Mouse (Mus musculus) colon, adult 2 months (tissue): ENCODE results near the gene Chgb. TPM values are rescaled to one million over a fixed set of nuclear protein-coding genes. Genes with fewer than 3 reads are reported as not detected.

ENCODE experiments used
- polyA plus RNA-seq: library from polyadenylated mRNA; depleted of rRNA; stranded (reverse); fragments of >200 nt; gene quantifications from 2 replicates; pipeline ENCODE4 v1.2.3, GENCODE M21; 2012; rRNA removed

The Chgb gene
- polyA plus RNA-seq, result 18.5 and 38.7 TPM in 2 replicates

GRCm38 (mm10) chr2:132780978-132781377, at the start of gene Chgb:
Gene Chgb, plus strand, starts transcription at chr2:132781278.

GRCm38 (mm10) chr2:132815608-132816314, 34.7 kb downstream of the Chgb start, which contains the start of the genes Trmt6 and Mcm8:
Gene Trmt6, minus strand, starts transcription at chr2:132816055.
Gene Mcm8, plus strand, starts transcription at chr2:132816141.

Other genes starting within 250 kb of the Chgb start
- gene Gpcpd1, start 193.5 kb upstream of the Chgb start, polyA plus RNA-seq, result 3.5 and 3.6 TPM in 2 replicates
- gene Shld1, start 94.3 kb upstream of the Chgb start, polyA plus RNA-seq, result 6.8 and 8.7 TPM in 2 replicates
- 1.7 and 2.3 TPM in 2 replicates for gene Trmt6, start 34.8 kb downstream of the Chgb start, polyA plus RNA-seq
- 0.71 and 0.84 TPM in 2 replicates for gene Mcm8, start 34.9 kb downstream of the Chgb start, polyA plus RNA-seq
- gene Crls1, start 65.4 kb downstream of the Chgb start, polyA plus RNA-seq, result 83.7 and 105 TPM in 2 replicates
- gene Lrrn4, start 99.6 kb downstream of the Chgb start, polyA plus RNA-seq, result 3.1 and 4.9 TPM in 2 replicates
- 36.8 and 40.6 TPM in 2 replicates for gene Fermt1, start 164.6 kb downstream of the Chgb start, polyA plus RNA-seq